Mouse (Mus musculus): ENCODE results near the gene Clba1. TPM values are rescaled to one million over a fixed set of nuclear protein-coding genes. Genes with fewer than 3 reads are reported as not detected.

Clba1 gene
- total RNA-seq, 4 experiments from 2014 or later = 1.8 to 4.3 (median 2.4) TPM

DNA sequence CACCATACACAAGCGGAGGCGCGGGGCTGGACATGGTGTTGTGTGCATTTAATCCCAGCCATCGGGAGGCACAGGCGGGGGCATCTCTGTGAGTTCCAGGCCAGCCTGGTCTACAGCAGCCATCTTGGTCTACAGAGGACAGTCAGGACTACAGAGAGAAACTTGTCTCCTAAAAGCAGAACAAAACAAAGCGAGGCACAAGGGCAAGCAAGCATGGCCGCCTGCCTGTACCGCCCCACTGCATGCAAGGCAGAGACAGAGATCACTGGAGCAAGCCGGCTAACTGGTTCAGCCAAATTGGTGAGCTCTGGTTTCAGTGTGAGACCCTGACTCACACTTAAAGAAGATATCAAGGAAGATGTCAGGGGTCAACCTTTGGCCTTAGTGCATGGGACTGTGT is 41.6 kb downstream of the Clba1 start:
- no peak for DNase-seq (ENCODE audit: low spot score)

DNA sequence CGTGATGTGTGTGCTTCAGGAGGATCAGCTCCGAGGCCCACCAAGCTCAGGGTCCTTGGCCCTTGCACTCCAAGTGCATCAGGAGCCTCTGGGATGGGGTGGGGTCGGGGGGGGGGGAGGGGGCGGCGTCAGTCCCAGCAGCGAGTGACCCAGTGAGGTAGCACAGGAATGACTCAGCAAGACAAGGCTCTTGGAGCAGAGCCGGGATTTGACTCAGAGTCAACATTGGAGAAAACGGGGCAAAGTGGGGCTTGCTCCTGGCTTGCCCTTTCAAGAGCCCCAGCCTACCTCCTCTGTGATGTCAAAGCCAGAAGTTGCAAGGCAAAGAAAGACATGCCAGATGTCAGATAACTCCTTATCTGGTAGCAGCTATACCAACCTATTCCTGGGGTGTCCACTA is 42.4 kb downstream of the Clba1 start:
- no peak for DNase-seq (ENCODE audit: low spot score)

DNA sequence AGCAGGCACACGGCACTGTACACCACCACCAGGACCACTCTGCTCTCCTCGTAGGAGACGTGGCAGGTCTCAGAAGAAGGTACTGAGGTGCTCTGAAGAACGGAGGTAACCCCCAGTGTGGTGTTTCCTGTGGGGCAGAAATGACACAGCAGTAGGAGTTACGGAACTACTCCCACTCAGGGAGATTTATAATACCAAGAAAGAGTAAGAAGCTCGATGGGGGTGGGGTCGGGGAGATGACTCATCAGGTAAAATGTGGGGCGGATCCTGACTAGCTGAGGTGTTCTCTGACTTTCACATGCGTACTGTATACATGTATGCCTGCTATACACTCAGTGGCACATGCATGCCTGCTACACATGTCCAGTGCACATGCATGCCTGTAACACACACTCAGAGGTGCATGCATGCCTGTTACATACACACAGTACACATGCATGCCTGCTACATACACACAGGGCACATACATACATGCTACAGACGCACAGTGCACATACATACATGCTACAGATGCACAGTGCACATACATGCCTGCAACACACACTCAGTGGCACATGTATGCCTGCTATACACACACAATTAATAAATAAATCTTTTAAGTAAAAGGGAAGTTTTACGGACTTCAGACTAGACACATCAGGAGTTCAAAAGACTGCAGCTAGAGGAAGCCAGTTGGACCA is 44.5 kb downstream of the Clba1 start:
- DNase-seq (ENCODE audit: low spot score) = no peak

DNA sequence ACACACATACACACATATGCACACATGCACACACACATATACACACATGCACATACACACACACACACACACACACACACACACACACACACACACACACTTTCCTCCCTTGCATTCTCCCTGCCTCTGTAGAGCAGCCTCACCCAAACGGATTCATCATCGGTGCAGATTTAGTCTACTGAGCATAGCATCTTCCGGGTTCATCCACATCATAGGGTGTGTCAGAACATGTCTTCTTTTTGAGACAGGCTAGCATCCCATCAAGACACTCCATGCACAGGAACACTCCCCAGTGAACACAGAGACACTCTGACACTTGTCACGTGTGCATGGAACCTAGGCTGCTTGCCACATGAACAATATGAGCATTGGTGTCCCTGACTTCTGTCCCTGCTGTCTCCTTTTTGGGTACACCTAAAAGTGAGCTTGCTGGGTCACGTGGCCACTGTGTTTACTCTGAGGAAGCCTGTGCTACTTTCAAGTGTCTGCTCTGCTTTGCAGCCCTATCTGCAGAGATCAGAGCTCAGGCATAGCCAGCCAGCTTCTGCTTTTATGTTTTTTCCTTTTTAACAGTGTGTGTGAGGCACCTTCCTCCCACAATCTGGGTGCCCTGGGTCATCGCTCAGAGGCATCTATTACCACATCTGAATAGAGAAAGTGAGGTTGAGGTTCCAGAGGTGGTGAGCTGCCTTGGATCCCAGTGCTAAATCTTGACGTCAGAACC is 46.0 kb downstream of the Clba1 start:
- no peak for DNase-seq (ENCODE audit: low spot score)

DNA sequence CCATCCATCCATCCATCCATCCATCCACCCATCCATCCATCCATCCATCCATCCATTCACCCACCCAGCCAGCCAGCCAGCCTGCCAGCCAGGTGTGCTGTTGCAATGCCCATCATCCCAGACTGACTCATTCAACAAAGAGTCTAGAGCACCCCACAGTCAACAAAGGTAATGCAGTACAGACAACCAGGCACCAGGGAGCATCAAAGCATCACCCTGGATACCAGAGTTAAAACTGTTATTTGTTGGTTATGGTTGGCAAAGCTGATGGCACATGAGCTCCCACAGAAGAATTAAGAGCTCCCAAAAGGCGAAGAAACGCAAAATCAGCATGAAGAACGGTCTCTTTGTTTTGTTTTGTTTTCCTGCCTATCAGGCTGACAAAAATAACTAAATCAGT is 47.6 kb downstream of the Clba1 start:
- no peak for DNase-seq (ENCODE audit: low spot score)

DNA sequence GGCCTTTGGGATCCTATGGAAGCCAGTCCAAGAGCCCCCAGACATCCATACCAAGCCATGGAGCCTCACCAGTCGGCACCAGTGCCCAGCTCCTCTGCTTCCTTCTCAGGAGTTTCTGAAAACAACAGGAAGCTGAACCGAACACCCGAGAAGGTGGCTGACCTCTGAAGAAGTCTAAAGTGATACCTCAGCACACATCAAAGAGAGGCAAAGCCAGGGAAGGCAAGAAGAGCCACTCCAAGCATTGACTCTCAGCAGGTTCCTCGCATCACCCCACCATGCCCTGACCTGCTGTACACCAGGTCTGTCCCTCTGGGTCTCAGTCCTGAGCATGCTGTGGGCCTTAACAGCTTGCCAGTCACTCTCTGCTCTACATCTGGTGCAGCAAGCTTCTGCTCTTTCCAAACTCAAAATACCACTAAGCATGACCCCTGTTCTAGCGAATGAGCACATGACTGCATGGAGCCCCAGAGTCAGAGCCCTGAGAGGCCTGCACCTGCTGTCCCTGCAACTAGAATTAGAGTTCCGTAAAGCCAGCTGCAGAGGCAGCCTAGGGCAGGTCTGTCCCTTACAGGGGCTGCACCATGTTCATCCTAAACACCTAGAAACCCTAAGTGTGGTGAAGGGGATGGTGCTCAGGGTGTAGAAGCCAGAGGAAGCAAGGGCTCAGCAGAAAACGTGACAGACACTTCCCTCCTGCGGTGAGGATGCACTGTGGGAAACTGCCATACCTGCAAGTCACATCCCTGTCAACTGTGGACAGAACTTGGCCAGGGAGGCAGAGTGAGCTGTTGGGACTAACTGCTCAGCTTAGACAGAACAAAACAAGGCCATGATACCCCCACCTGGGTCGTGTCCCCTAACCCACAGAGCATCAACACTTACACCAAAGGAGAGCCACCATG is 48.5 kb downstream of the Clba1 start:
- DNase-seq (ENCODE audit: low spot score) = no peak

DNA sequence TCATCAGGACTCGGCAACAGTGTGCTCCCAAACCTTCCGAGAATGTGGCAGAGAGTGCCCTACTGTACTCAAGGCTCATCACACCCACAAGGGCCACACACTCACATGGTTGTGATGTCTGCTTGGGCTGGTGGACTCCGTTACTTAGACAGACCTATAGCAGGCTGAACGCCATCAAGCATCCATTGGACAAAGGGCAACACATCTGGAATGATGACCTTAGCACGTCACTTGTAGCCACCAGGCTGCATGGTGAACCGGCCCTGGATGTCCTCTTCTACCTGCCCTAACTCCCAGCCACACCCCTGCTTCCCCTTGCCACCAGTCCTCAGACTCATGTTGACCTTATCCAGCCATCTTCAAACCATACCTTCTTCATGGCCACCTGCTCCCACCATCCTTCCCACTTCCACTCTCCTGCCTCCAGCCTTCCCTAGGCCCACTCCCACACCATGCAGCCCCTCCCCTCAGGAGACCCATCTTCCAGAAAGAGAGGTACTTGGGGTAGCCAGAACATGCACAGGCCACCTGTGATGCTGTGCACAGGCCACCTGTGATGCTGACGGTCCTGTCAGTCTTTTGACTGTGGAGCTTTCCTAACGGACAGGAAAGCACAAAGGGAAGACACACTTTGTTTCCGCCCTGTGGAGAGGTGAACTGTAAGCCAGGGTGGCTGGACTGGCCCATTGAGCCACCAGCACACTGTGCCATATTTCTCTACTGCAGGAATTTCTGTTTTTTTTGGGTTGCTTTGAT is 50.0 kb downstream of the Clba1 start:
- no peak for DNase-seq (ENCODE audit: low spot score)

DNA sequence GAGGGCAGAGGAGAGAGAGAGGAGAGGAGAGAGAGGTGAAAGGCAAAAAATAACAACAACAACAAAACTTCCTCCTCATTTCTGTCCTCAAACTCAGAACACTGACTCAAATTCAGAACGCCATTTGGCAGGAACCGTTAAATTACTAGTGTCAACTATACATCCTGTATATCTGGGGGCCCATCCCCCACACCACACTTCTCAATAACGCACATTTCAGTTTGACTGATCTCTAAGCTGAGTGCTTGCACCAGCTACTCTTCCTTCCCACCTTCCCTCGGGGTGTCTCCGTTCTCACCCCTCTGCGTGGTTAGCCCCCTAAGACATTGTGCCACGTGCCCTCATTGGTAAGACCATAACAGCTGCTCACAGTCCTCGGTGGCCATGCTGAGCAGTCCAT is 51.2 kb downstream of the Clba1 start:
- DNase-seq (ENCODE audit: low spot score) = no peak

DNA sequence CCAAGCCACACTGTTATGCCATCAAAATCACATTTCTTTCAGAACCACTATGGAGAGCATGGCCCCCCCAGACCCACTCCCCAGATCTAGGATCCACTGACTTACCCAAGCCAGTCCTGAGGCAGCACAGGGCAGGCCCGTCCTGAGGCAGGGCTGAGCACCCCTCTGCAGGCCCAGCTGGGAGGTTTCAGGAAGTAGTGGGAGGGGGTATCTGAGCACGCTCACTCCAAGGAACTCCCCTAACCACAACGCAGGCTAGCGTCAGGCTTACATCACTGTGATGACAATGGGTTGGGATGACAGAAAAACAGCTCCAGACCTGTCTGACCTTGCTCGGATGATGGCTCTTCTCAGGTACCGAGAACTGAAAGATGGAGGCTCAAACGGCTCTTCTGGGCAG is 52.0 kb downstream of the Clba1 start:
- no peak for DNase-seq (ENCODE audit: low spot score)

DNA sequence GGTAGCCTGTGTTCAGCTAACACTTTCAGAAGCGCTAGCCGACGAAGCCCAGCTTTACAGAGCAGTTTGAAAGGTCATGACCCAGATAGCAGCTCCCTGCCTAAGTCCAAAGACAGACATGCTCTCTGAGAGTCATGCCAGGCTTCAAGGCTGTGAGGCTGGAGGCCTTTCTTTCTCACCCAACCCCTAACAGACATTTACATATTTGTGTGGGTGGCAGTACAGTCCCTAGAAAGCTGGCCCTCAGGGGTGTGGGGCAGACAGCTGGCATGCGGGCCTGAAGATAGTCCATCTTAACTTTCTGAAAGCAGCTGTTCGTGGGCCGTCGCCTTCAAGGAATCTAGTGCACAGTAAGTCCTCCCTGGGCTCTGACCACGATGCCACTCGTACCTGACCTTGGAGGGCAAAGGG is 53.2 kb downstream of the Clba1 start:
- DNase-seq (ENCODE audit: low spot score) = no peak

DNA sequence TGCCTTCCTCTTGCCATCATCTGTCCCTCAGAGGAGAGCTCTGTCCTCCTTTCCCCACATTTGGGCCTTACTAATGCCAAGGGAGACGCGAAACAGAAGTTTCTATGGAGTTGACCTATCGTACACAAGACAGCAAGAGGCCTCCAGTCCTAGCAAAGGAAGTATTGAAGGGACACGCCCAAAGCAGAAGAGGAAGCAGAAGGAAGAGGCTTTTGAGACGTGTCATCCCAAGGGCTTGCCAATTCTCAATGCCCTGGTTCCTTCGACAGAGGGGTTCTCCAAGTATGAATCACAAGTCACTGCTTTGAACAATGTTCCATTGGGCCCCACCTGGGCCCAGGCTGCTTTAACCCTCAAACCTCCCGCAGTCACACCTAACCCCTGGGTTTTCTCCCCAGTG is 56.1 kb downstream of the Clba1 start:
- DNase-seq (ENCODE audit: low spot score) = peak; percentile 26

Other genes with a start within 250 kb of the Clba1 start
- 10 to 100 TPM; 14.7 to 19.5 (median 17.7) TPM for gene Inf2, start 220.2 kb upstream of the Clba1 start, total RNA-seq (2022)
- gene Adssl1, start 188.9 kb upstream of the Clba1 start, total RNA-seq (2022) = 100 to 1,000 TPM; 184 to 207 (median 193) TPM
- gene Siva1, start 164.3 kb upstream of the Clba1 start, total RNA-seq (2022) = 10 to 100 TPM; 28.3 to 35.2 (median 30.0) TPM
- 100 to 1,000 TPM; 161 to 195 (median 179) TPM for gene Akt1, start 134.1 kb upstream of the Clba1 start, total RNA-seq (2022)
- gene Zbtb42, start 130.1 kb upstream of the Clba1 start, total RNA-seq (2022) = 1 to 10 TPM; 4.0 to 5.5 (median 4.9) TPM
- 10 to 100 TPM; 12.3 to 14.7 (median 13.4) TPM for gene Cep170b, start 88.5 kb upstream of the Clba1 start, total RNA-seq (2022)
- 1 to 10 TPM; 3.4 to 8.1 (median 4.3) TPM for gene Pld4, start 48.3 kb upstream of the Clba1 start, total RNA-seq (2022)
- gene Ahnak2, start 6.3 kb upstream of the Clba1 start, total RNA-seq (2022) = 10 to 100 TPM; 19.3 to 24.6 (median 20.6) TPM
- gene Cdca4, start 20.5 kb downstream of the Clba1 start, total RNA-seq (2022) = 1 to 10 TPM; 5.6 to 6.5 (median 6.2) TPM
- under 1 TPM; 0.25 to 0.52 (median 0.33) TPM for gene Gpr132, start 59.3 kb downstream of the Clba1 start, total RNA-seq (2022)
- 10 to 100 TPM; 25.1 to 30.4 (median 29.8) TPM for gene Jag2, start 120.8 kb downstream of the Clba1 start, total RNA-seq (2022)
- 10 to 100 TPM in 1 of 4 experiments, 1 to 10 TPM in 3; 7.0 to 11.7 (median 8.5) TPM for gene Nudt14, start 133.2 kb downstream of the Clba1 start, total RNA-seq (2022)
- 10 to 100 TPM; 21.6 to 29.6 (median 26.3) TPM for gene Btbd6, start 167.5 kb downstream of the Clba1 start, total RNA-seq (2022)
- gene Brf1, start 191.8 kb downstream of the Clba1 start, total RNA-seq (2022) = 10 to 100 TPM; 22.9 to 28.1 (median 24.6) TPM
- 10 to 100 TPM; 30.4 to 38.2 (median 36.1) TPM for gene Pacs2, start 205.6 kb downstream of the Clba1 start, total RNA-seq (2022)

Measured in heart, adult 8-10 months (tissue).